Mouse (Mus musculus): ENCODE measurements around the gene Tnfrsf8. TPM values are rescaled to one million over a fixed set of nuclear protein-coding genes. Genes with fewer than 3 reads are reported as not detected.
A peak's percentile ranks its signal among the peaks of the same experiment; 100 is the strongest.

Gene Tnfrsf8
- polyA plus RNA-seq, 1 experiment from 2014 or later = 4.3 TPM

- H3K36me3 ChIP-seq (ENCODE audit: control insufficient read depth, insufficient read depth) = no peaks in the 10 kb centered on the region
- 0 out of 2 replicates have a peak, but pooled peaks have one; percentile 24 for ATAC-seq (replicated peaks; ENCODE audit: extremely low read depth, insufficient read depth, low FRiP score)
- no peaks in the 10 kb centered on the region for H3K27me3 ChIP-seq (ENCODE audit: control insufficient read depth, insufficient read depth, low read length)
- 56% methylated on average over 4 of the region's 4 CpGs for WGBS
- H3K9me3 ChIP-seq (replicated peaks; ENCODE audit: control insufficient read depth, low read length) = no peaks in the 10 kb centered on the region
- H3K4me3 ChIP-seq (ENCODE audit: low read length) = no peak overlapping the region
- H3K9ac ChIP-seq (ENCODE audit: low read length) = no peak overlapping the region
- H3K4me1 ChIP-seq (ENCODE audit: control insufficient read depth, insufficient read depth, low read length) = no peaks in the 10 kb centered on the region
- no peak overlapping the region for H3K27ac ChIP-seq (ENCODE audit: low read length)
- no peak overlapping the region for H3K4me2 ChIP-seq (ENCODE audit: low read depth, low read length)
Observed at GRCm38 (mm10) chr4:145266505-145266904, 48.5 kb downstream of the Tnfrsf8 start.

- no peaks in the 10 kb centered on the region for H3K4me1 ChIP-seq (ENCODE audit: control insufficient read depth, insufficient read depth, low read length)
- ATAC-seq (replicated peaks; ENCODE audit: extremely low read depth, insufficient read depth, low FRiP score) = no peak
- WGBS = 28% methylated on average over 2 of the region's 2 CpGs
Observed at GRCm38 (mm10) chr4:145264761-145265160, 50.2 kb downstream of the Tnfrsf8 start.

DNA sequence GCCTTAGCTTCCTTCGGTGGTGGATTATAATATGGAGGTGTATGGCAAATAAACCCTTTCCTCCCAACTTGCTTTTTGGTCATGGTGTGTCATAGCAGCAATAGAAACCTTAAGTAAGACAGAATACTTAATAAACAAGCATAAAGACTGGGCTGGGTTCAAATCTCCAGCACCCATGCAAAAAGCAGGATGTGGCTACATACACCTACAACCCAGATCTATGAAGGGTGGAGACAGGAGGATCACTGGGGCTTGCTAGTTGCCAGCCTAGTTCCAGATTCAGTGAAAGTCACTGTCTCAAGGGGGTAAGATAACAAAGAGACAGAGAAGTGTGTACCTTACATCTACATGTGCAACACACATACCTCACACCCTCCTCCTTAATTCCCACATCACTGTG lies 51.4 kb downstream of the Tnfrsf8 start:
- Histone ChIP-seq H3K27me3 (ENCODE audit: control insufficient read depth, insufficient read depth, low read length) (no peaks in the 10 kb centered on the region), H3K27ac (ENCODE audit: low read length) (no peak overlapping the region), H3K4me3 (ENCODE audit: low read length) (no peak overlapping the region), H3K4me1 (ENCODE audit: control insufficient read depth, insufficient read depth, low read length) (no peaks in the 10 kb centered on the region), H3K9ac (ENCODE audit: low read length) (no peak overlapping the region), H3K9me3 (replicated peaks; ENCODE audit: control insufficient read depth, low read length) (no peaks in the 10 kb centered on the region), H3K36me3 (ENCODE audit: control insufficient read depth, insufficient read depth) (no peaks in the 10 kb centered on the region), H3K4me2 (ENCODE audit: low read depth, low read length) (no peak overlapping the region)
- 89% methylated on average over 1 of the region's 1 CpGs for WGBS
- no peak for ATAC-seq (replicated peaks; ENCODE audit: extremely low read depth, insufficient read depth, low FRiP score)

More at GRCm38 (mm10) chr4:145264761-145265160, 50.2 kb downstream of the Tnfrsf8 start:
- Histone ChIP-seq H3K9ac (ENCODE audit: low read length) (no peak overlapping the region), H3K27me3 (ENCODE audit: control insufficient read depth, insufficient read depth, low read length) (no peaks in the 10 kb centered on the region), H3K4me3 (ENCODE audit: low read length) (no peak overlapping the region), H3K9me3 (replicated peaks; ENCODE audit: control insufficient read depth, low read length) (no peaks in the 10 kb centered on the region), H3K36me3 (ENCODE audit: control insufficient read depth, insufficient read depth) (no peaks in the 10 kb centered on the region), H3K27ac (ENCODE audit: low read length) (no peak overlapping the region), H3K4me2 (ENCODE audit: low read depth, low read length) (no peak overlapping the region)

DNA sequence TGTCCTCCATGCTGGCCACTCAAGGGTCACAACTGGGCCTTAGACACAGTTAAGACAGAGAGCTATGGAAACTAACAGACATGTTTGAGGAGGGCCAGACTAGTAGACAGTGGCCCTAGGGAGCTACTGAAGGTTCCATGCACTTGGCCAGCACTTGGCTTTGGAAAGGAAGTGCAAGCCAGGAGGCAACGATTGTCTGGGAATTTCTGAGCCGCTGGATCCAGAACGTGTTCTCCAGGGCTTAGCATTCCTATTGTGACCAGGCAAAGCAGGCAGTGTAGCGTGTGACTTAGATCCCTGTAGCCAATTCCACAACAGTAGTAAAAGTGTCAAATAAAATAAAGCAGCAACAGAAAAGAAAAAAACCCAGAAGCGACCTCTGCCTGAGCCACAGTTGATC lies 54.2 kb downstream of the Tnfrsf8 start:
- no peaks in the 10 kb centered on the region for H3K36me3 ChIP-seq (ENCODE audit: control insufficient read depth, insufficient read depth)
- no peaks in the 10 kb centered on the region for H3K9me3 ChIP-seq (replicated peaks; ENCODE audit: control insufficient read depth, low read length)
- 70% methylated on average over 5 of the region's 5 CpGs for WGBS
- no peak overlapping the region for H3K27ac ChIP-seq (ENCODE audit: low read length)
- no peak overlapping the region for H3K9ac ChIP-seq (ENCODE audit: low read length)
- no peak overlapping the region for H3K4me3 ChIP-seq (ENCODE audit: low read length)
- no peak overlapping the region for H3K4me2 ChIP-seq (ENCODE audit: low read depth, low read length)
- ATAC-seq (replicated peaks; ENCODE audit: extremely low read depth, insufficient read depth, low FRiP score) = no peak
- no peaks in the 10 kb centered on the region for H3K4me1 ChIP-seq (ENCODE audit: control insufficient read depth, insufficient read depth, low read length)
- H3K27me3 ChIP-seq (ENCODE audit: control insufficient read depth, insufficient read depth, low read length) = no peaks in the 10 kb centered on the region

- H3K9ac ChIP-seq (ENCODE audit: low read length) = no peak overlapping the region
- no peak for ATAC-seq (replicated peaks; ENCODE audit: extremely low read depth, insufficient read depth, low FRiP score)
- no peaks in the 10 kb centered on the region for H3K27me3 ChIP-seq (ENCODE audit: control insufficient read depth, insufficient read depth, low read length)
- no peaks in the 10 kb centered on the region for H3K9me3 ChIP-seq (replicated peaks; ENCODE audit: control insufficient read depth, low read length)
- WGBS = 55% methylated on average over 5 of the region's 5 CpGs
- H3K27ac ChIP-seq (ENCODE audit: low read length) = no peak overlapping the region
- no peak overlapping the region for H3K4me3 ChIP-seq (ENCODE audit: low read length)
- H3K4me2 ChIP-seq (ENCODE audit: low read depth, low read length) = no peak overlapping the region
- no peaks in the 10 kb centered on the region for H3K4me1 ChIP-seq (ENCODE audit: control insufficient read depth, insufficient read depth, low read length)
- H3K36me3 ChIP-seq (ENCODE audit: control insufficient read depth, insufficient read depth) = no peaks in the 10 kb centered on the region
Observed at GRCm38 (mm10) chr4:145257751-145258434, 57.1 kb downstream of the Tnfrsf8 start.

- no peak for ATAC-seq (replicated peaks; ENCODE audit: extremely low read depth, insufficient read depth, low FRiP score)
- no peak overlapping the region for H3K4me3 ChIP-seq (ENCODE audit: low read length)
- H3K4me2 ChIP-seq (ENCODE audit: low read depth, low read length) = no peak overlapping the region
- no peaks in the 10 kb centered on the region for H3K9me3 ChIP-seq (replicated peaks; ENCODE audit: control insufficient read depth, low read length)
- no peaks in the 10 kb centered on the region for H3K4me1 ChIP-seq (ENCODE audit: control insufficient read depth, insufficient read depth, low read length)
- 87% methylated on average over 5 of the region's 5 CpGs for WGBS
- H3K27ac ChIP-seq (ENCODE audit: low read length) = no peak overlapping the region
- no peak overlapping the region for H3K9ac ChIP-seq (ENCODE audit: low read length)
- H3K36me3 ChIP-seq (ENCODE audit: control insufficient read depth, insufficient read depth) = no peaks in the 10 kb centered on the region
- H3K27me3 ChIP-seq (ENCODE audit: control insufficient read depth, insufficient read depth, low read length) = 0 out of 2 replicates have a peak, but pooled peaks cover 2% of the 10 kb centered on the region
Observed at GRCm38 (mm10) chr4:145256144-145256543, 58.8 kb downstream of the Tnfrsf8 start.

- Histone ChIP-seq H3K27ac (ENCODE audit: low read length) (no peak overlapping the region), H3K9me3 (replicated peaks; ENCODE audit: control insufficient read depth, low read length) (no peaks in the 10 kb centered on the region), H3K4me1 (ENCODE audit: control insufficient read depth, insufficient read depth, low read length) (no peaks in the 10 kb centered on the region), H3K4me2 (ENCODE audit: low read depth, low read length) (peak overlapping the region; percentile 37), H3K36me3 (ENCODE audit: control insufficient read depth, insufficient read depth) (no peaks in the 10 kb centered on the region), H3K4me3 (ENCODE audit: low read length) (no peak overlapping the region), H3K27me3 (ENCODE audit: control insufficient read depth, insufficient read depth, low read length) (0 out of 2 replicates have a peak, but pooled peaks cover 2% of the 10 kb centered on the region), H3K9ac (ENCODE audit: low read length) (no peak overlapping the region)
- ATAC-seq (replicated peaks; ENCODE audit: extremely low read depth, insufficient read depth, low FRiP score) = no peak
- 34% methylated on average over 13 of the region's 13 CpGs for WGBS
Observed at GRCm38 (mm10) chr4:145254418-145254817, 60.5 kb downstream of the Tnfrsf8 start.

GRCm38 (mm10) chr4:145252611-145253010 lies 62.4 kb downstream of the Tnfrsf8 start:
- Histone ChIP-seq H3K4me1 (ENCODE audit: control insufficient read depth, insufficient read depth, low read length) (no peaks in the 10 kb centered on the region), H3K27me3 (ENCODE audit: control insufficient read depth, insufficient read depth, low read length) (0 out of 2 replicates have a peak, but pooled peaks cover 4% of the 10 kb centered on the region), H3K4me2 (ENCODE audit: low read depth, low read length) (no peak overlapping the region), H3K4me3 (ENCODE audit: low read length) (no peak overlapping the region), H3K27ac (ENCODE audit: low read length) (no peak overlapping the region), H3K9ac (ENCODE audit: low read length) (no peak overlapping the region), H3K36me3 (ENCODE audit: control insufficient read depth, insufficient read depth) (no peaks in the 10 kb centered on the region), H3K9me3 (replicated peaks; ENCODE audit: control insufficient read depth, low read length) (no peaks in the 10 kb centered on the region)
- WGBS = 81% methylated on average over 8 of the region's 8 CpGs
- no peak for ATAC-seq (replicated peaks; ENCODE audit: extremely low read depth, insufficient read depth, low FRiP score)

DNA sequence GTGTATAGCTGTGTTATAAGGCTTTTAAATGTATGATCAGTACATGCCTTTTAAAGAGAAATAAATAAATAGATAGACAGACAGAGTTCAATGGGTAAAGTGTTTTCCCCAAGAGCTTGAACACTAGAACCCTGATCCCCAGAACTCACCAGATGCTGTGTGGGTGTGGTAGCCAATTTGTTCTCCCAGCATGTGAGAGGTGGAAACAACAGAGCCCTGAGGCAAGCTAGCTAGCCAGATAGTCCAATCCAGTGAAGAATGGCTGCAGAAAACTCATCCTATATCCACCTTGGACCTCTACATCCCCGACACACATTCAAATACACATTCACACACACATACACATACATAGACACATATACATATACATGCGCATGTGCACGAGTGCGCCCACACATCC lies 63.4 kb downstream of the Tnfrsf8 start:
- Histone ChIP-seq H3K4me2 (ENCODE audit: low read depth, low read length) (no peak overlapping the region), H3K9me3 (replicated peaks; ENCODE audit: control insufficient read depth, low read length) (no peaks in the 10 kb centered on the region), H3K27ac (ENCODE audit: low read length) (no peak overlapping the region), H3K27me3 (ENCODE audit: control insufficient read depth, insufficient read depth, low read length) (peaks cover 12% of the 10 kb centered on the region), H3K4me1 (ENCODE audit: control insufficient read depth, insufficient read depth, low read length) (no peaks in the 10 kb centered on the region), H3K36me3 (ENCODE audit: control insufficient read depth, insufficient read depth) (no peaks in the 10 kb centered on the region), H3K4me3 (ENCODE audit: low read length) (no peak overlapping the region), H3K9ac (ENCODE audit: low read length) (no peak overlapping the region)
- 92% methylated on average over 4 of the region's 4 CpGs for WGBS
- no peak for ATAC-seq (replicated peaks; ENCODE audit: extremely low read depth, insufficient read depth, low FRiP score)
